Mouse (Mus musculus) heart, embryonic 16.5 days (tissue): Measurements from ENCODE around the gene Irgm2. TPM values are rescaled to one million over a fixed set of nuclear protein-coding genes. Genes with fewer than 3 reads are reported as not detected.
"Not testable (repeated sequence)": the region's sequence is repeated elsewhere in the genome, so short reads cannot be mapped to it uniquely, and the experiment has no call there.

ENCODE experiments used
- ATAC-seq: fragments of 200-750 bp; cut with Nextera tagmentation; replicated peaks from 2 replicates; pipeline ENCODE4 v1.8.0; 2017; ENCODE audit warnings: moderate number of reproducible peaks; ENCODE audit not compliant: insufficient read depth, low FRiP score; ENCODE audit errors: extremely low read depth
- H3K27ac ChIP-seq: fragments of 300-500 bp; sonication (generic); 2 replicates; pipeline ENCODE4 v1.5.1; 2014; ENCODE audit warnings: mild to moderate bottlenecking, low read length, control low read depth, moderate library complexity
- H3K27me3 ChIP-seq: fragments of 300-500 bp; sonication (generic); 2 replicates; pipeline ENCODE4 v1.6.1; 2014; ENCODE audit warnings: low read length, mixed read lengths; ENCODE audit not compliant: control insufficient read depth, insufficient read depth
- H3K36me3 ChIP-seq: fragments of 300-500 bp; sonication (generic); 2 replicates; pipeline ENCODE4 v1.6.1; 2014; ENCODE audit not compliant: control insufficient read depth, insufficient read depth
- H3K4me1 ChIP-seq: fragments of 300-500 bp; sonication (generic); 2 replicates; pipeline ENCODE4 v1.6.1; 2014; ENCODE audit warnings: low read length, mixed read lengths; ENCODE audit not compliant: control insufficient read depth, insufficient read depth
- H3K4me2 ChIP-seq: fragments of 300-500 bp; sonication (generic); 2 replicates; pipeline ENCODE4 v1.6.1; 2014; ENCODE audit warnings: low read depth, mild to moderate bottlenecking, control low read depth, low read length
- H3K4me3 ChIP-seq: fragments of 300-500 bp; sonication (generic); 2 replicates; pipeline ENCODE4 v1.5.1; 2014; ENCODE audit warnings: mild to moderate bottlenecking, control low read depth, low read length
- H3K9ac ChIP-seq: fragments of 300-500 bp; sonication (generic); 2 replicates; pipeline ENCODE4 v1.6.1; 2014; ENCODE audit warnings: low read length, control low read depth
- H3K9me3 ChIP-seq: fragments of 300-500 bp; sonication (generic); replicated peaks from 2 replicates; pipeline ENCODE4 v1.6.1; 2016; ENCODE audit warnings: low read length; ENCODE audit not compliant: control insufficient read depth
- WGBS: fragments of 180-500 bp; shearing (Covaris S2); extraction: QIAGEN DNeasy Blood & Tissue Kit; methylation state at CpG from one replicate; pipeline ENCODE4 v1.1.7; 2014; 5-methylcytosine and 5-hydroxymethylcytosine counted together
- polyA plus RNA-seq: library from polyadenylated mRNA; unstranded; fragments of >200 nt; fragmentation: Nextera tagmentation; extraction: Ambion mirVana; gene quantifications from 2 replicates; pipeline ENCODE4 v1.2.1, GENCODE M21; 2015

The Irgm2 gene
- polyA plus RNA-seq: 4.2 and 6.4 TPM in 2 replicates

DNA sequence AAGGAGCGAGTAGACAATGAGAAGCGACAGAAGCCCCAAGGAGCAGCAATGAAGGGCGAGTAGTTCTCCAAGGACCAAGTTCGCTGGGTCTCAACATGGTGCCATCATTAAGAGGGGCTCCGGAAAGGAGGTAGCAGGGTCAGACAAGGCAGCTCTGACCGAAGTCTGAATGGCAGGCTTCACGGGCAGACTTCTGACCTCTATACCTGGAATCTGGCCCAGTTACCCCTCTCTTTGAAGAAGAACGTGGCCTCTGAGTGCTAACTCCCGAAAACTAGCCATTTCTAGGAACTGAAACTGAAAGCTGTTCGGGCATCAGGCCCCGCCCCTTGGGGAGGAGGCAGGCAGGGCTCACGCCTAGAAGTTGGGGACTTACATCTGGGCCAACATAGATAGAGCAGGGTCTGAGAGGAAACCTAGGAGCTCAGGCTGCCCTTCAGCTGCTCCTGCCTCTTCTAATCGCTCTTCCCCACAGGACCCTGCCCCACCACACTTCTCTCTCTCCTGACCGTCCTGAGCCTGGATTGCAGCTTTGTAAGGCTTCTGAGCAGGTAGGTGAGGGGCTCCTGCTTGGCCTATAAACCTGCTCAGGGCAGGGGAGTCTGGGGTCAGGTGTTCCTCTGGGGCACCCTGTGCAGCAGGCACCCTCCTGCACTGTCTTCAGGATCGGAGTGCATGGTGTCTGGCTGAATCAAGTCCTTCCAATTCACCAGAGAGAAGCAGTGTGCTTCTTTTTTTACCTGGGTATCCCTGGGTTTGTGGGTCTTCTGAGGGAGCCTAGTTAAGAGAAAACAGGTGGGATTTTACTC lies at the start of gene Irgm2, which contains the start of gene Igtp:
Gene Irgm2, plus strand, starts transcription at position 390 of the 809 bp plus-strand sequence.
Gene Igtp, plus strand, starts transcription at position 328 of the 809 bp plus-strand sequence.
- ATAC-seq: peak; percentile 86
- peak within 1 kb of the TSS; percentile 80 for H3K4me3 ChIP-seq
- H3K9me3 ChIP-seq, H3K36me3 ChIP-seq, H3K27me3 ChIP-seq, H3K4me1 ChIP-seq: not testable (repeated sequence)
- peak within 1 kb of the TSS; percentile 83 for H3K4me2 ChIP-seq
- 4% methylated on average over 14 of the region's 15 CpGs for WGBS
- peak within 1 kb of the TSS; percentile 84 for H3K27ac ChIP-seq
- peak within 1 kb of the TSS; percentile 81 for H3K9ac ChIP-seq

DNA sequence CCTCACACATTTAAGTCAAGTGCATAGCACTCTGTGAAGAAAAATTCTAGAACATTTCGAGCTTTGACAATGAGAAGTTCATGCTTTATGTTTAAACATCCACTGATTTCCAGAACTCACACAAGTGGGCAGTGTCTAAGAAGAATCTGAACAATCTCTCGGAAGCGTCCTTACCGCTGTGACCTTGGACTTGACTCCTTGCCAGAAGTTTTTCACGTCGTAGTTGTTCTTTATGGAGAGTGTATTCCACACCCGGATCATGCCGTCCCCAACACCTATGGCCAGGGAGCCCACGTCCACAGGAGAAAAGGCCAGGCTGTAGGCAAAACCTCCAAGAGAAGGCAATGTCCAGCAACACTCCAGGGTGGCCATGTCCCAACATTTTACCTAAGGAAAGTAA lies 44.0 kb upstream of the Irgm2 start:
- no peaks in the 10 kb centered on the region for H3K9me3 ChIP-seq
- WGBS: 53% methylated on average over 9 of the region's 9 CpGs
- no peak overlapping the region for H3K4me2 ChIP-seq
- no peak for ATAC-seq
- H3K9ac ChIP-seq: no peak overlapping the region
- H3K4me3 ChIP-seq: no peak overlapping the region
- no peak overlapping the region for H3K27ac ChIP-seq
- H3K4me1 ChIP-seq: no peaks in the 10 kb centered on the region
- H3K27me3 ChIP-seq: no peaks in the 10 kb centered on the region
- H3K36me3 ChIP-seq: peaks cover 38% of the 10 kb centered on the region

DNA sequence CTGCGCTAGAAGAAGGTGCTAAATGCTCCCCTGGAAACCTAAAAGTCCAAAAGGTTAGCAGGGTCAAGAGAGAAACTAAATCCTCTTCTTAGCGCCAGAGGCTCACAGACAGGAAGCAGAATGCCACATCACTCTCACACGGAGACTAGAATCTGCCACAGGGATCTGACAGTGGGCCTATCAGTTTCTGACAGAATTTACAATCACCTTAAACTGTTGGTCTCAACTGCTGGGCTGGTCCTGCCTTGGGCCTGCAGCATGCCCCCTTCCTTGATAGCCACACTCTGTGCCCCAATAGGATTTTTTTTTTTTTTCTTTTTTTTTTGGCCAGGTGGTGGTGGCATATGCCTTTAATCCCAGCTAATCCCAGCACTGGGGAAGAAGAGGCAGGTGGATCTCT lies 42.5 kb upstream of the Irgm2 start:
- peaks cover 34% of the 10 kb centered on the region for H3K36me3 ChIP-seq
- 74% methylated on average over 3 of the region's 3 CpGs for WGBS
- no peak overlapping the region for H3K4me3 ChIP-seq
- H3K4me2 ChIP-seq: no peak overlapping the region
- H3K27me3 ChIP-seq: no peaks in the 10 kb centered on the region
- H3K9ac ChIP-seq: no peak overlapping the region
- H3K4me1 ChIP-seq: no peaks in the 10 kb centered on the region
- ATAC-seq: no peak
- H3K27ac ChIP-seq: no peak overlapping the region
- H3K9me3 ChIP-seq: no peaks in the 10 kb centered on the region

DNA sequence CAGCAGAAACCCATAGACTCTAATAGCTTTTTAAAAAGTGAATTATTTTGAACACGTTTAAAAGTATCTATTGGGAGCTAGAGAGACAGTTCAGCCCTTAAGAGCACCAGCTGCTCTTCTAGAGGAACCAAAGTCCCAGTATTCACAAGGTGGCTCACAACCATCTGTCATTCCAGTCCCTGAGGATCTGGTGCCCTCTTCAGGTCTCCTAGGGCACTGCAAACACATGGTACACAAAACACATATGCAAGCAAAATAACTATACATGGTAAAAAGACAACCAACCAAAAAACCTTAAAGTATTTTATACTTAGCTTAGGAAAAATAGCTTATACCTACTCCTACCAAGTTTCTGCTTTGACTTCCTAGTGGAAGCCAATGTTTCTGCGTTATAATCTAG lies 34.3 kb upstream of the Irgm2 start:
- peaks cover 31% of the 10 kb centered on the region for H3K36me3 ChIP-seq
- no peaks in the 10 kb centered on the region for H3K9me3 ChIP-seq
- no peak overlapping the region for H3K4me2 ChIP-seq
- no peak overlapping the region for H3K9ac ChIP-seq
- H3K4me1 ChIP-seq: peaks cover 4% of the 10 kb centered on the region
- no peak for ATAC-seq
- no peak overlapping the region for H3K27ac ChIP-seq
- 94% methylated on average over 2 of the region's 2 CpGs for WGBS
- H3K4me3 ChIP-seq: no peak overlapping the region
- no peaks in the 10 kb centered on the region for H3K27me3 ChIP-seq

DNA sequence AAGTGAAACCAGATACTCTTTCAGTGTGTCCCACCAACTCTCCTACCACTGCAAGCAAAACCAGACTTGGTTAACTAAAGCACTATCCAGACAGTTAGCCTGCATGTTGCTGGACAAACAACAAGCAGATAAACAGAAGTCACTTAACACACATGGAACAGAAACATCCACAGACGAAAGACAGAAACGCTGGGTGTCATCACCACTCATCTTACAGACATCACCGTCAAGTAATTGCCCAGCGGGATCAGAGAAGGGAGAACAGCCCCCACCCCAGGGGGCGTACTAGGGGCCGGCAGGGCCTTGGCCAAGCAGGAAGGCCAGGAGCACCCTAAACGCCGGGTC lies 31.6 kb upstream of the Irgm2 start:
- Histone ChIP-seq H3K27me3 (no peaks in the 10 kb centered on the region), H3K27ac (no peak overlapping the region), H3K36me3 (peaks cover 25% of the 10 kb centered on the region), H3K4me1 (peaks cover 16% of the 10 kb centered on the region), H3K9ac (peak overlapping the region; percentile 73), H3K9me3 (no peaks in the 10 kb centered on the region), H3K4me3 (peak overlapping the region; percentile 67), H3K4me2 (peak overlapping the region; percentile 87)
- peak; percentile 56 for ATAC-seq
- WGBS: 0% methylated on average over 8 of the region's 8 CpGs

DNA sequence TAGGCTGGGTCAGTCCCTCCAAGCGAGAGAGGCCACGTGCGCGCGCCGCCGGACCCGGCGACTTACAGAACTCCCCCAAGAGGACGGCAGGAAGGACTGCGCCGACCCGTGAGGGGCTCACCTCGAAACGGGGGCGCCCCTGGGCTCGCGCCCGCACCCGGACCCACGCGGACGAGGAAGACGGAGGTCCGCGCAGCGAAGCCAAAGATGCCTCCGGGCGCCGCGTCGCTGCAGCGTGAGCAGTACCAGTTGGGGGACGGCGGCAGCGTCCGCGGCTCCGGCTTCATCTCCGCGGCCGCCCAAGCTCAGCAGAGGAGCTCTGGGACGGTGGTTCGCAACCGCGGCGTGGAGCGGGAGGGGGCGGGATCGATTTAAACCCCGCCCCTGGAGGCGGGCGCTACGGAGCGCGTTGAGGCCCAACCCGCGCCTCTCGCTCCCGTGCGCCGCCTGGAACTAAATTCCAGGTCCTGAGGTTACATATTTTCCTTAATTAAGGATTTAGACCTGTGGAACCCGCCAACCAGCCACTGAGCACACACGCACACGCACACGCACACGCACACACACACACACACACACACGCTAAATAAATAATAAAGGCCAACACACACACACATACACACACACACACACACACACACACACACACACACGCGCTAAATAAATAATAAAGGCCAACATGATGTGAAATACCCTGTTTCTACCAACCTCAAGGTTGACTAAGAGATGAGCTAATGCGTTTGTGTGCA lies 31.1 kb upstream of the Irgm2 start, which contains the start of gene Gemin5:
Gene Gemin5, minus strand, starts transcription at position 373 of the 749 bp plus-strand sequence.
- Histone ChIP-seq H3K4me1 (peaks cover 16% of the 10 kb centered on the region), H3K36me3 (peaks cover 26% of the 10 kb centered on the region), H3K9ac (peak within 1 kb of the TSS; percentile 73), H3K4me2 (peak within 1 kb of the TSS; percentile 87), H3K9me3 (no peaks in the 10 kb centered on the region), H3K4me3 (peak within 1 kb of the TSS; percentile 67), H3K27ac (0 out of 2 replicates have a peak within 1 kb of the TSS, but pooled peaks have one; percentile 47), H3K27me3 (no peaks in the 10 kb centered on the region)
- ATAC-seq: peak; percentile 81
- WGBS: 1% methylated on average over 70 of the region's 71 CpGs

DNA sequence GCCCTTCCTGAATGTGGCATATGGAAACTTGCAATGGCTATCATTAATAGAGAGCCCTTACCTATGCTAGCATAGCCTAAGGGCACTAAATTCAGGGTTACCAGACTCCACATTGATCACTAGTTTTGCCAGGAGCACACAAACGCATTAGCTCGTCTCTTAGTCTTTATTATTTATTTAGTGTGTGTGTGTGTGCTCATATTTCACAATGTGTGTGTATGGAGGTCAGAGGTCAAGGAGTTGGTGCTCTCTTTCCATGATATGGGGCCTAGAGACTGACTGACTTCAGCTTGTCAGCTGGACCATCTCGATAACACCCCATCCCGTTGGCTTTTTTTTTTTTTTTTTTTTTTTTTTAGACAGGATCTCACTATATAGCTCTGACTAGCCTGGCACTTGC lies 29.8 kb upstream of the Irgm2 start:
- Histone ChIP-seq H3K27ac (no peak overlapping the region), H3K9ac (no peak overlapping the region), H3K4me1 (peaks cover 16% of the 10 kb centered on the region), H3K36me3 (peaks cover 24% of the 10 kb centered on the region), H3K27me3 (no peaks in the 10 kb centered on the region), H3K9me3 (no peaks in the 10 kb centered on the region), H3K4me2 (no peak overlapping the region), H3K4me3 (no peak overlapping the region)
- no peak for ATAC-seq
- 71% methylated on average over 4 of the region's 4 CpGs for WGBS

DNA sequence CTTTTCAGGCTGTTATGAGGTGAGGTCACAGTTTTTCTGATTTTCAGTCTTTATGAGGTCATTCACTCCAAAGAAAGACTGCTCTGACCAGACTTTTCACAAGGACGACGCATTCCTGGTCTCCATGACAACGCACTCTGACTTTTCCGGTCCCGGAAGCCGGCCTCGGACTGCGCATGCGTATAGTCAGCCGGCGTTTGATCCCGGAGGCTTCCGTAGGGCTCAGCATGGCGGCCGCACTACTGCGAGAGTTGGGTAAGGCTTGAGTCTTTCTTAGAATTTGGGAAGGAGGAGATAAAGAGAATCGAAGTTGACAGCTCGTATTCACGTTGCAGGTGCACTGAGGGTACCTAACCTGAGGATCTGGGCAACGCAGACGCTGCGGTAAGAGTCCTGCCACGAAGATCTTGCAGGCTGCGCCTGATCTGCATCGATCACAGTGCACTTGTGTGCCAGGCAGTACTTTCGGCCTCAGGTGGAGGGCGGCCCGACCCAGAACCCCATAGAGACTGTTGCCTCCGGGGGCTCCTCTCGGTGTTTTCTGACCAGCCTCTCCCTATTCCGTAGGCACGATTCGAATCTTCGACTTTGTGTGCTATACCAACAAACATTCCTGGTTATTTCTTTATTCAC lies 27.8 kb upstream of the Irgm2 start, which contains the start of gene Mrpl22:
Gene Mrpl22, plus strand, starts transcription at position 203 of the 633 bp plus-strand sequence.
- Histone ChIP-seq H3K27me3 (no peaks in the 10 kb centered on the region), H3K4me3 (peak within 1 kb of the TSS; percentile 89), H3K27ac (0 out of 2 replicates have a peak within 1 kb of the TSS, but pooled peaks have one; percentile 32), H3K36me3 (peaks cover 26% of the 10 kb centered on the region), H3K9me3 (no peaks in the 10 kb centered on the region), H3K4me1 (peaks cover 16% of the 10 kb centered on the region), H3K4me2 (peak within 1 kb of the TSS; percentile 77), H3K9ac (peak within 1 kb of the TSS; percentile 88)
- peak; percentile 75 for ATAC-seq
- WGBS: under 1% methylated on average over 34 of the region's 34 CpGs
